Comparison of ENCODE assay signal across 12 mouse cellular contexts in genomic region chr11:20229311-20229710, GRCm38 (mm10).
"Had no signal": no experiment of that assay in that cellular context is flagged by ENCODE, and none has a peak within 500 bp of the region (broad histone marks: within the 10 kb centered on the region; RNA-seq: fewer than 3 reads in every experiment).

No protein-coding gene starts in this region.

- H3K9ac ChIP-seq: limb, embryonic 13.5 days; liver, embryonic 14.5 days; midbrain, embryonic 15.5 days; neural tube, embryonic 12.5 days had no signal

- H3K27ac ChIP-seq: limb, embryonic 13.5 days; liver, embryonic 14.5 days; midbrain, embryonic 15.5 days; neural tube, embryonic 12.5 days had no signal

- H3K4me1 ChIP-seq: midbrain, embryonic 15.5 days; neural tube, embryonic 12.5 days had no signal

- DNase-seq: kidney, adult 2 months; kidney, postnatal 36 days; left cerebral cortex, postnatal 4 days; lung, adult 18-20 months; lung, postnatal 4 days; right cerebral cortex, adult 18-20 months; right cerebral cortex, postnatal 25 days had no signal

- H3K9me3 ChIP-seq: limb, embryonic 13.5 days; midbrain, embryonic 15.5 days; neural tube, embryonic 12.5 days had no signal

- H3K4me3 ChIP-seq: limb, embryonic 13.5 days; midbrain, embryonic 15.5 days; neural tube, embryonic 12.5 days had no signal

- H3K27me3 ChIP-seq: limb, embryonic 13.5 days; midbrain, embryonic 15.5 days; neural tube, embryonic 12.5 days had no signal

- ATAC-seq: lung, postnatal 0 days; midbrain, embryonic 15.5 days had no signal

- H3K4me2 ChIP-seq: limb, embryonic 13.5 days; midbrain, embryonic 15.5 days; neural tube, embryonic 12.5 days had no signal
